Mouse (Mus musculus) testis, adult 2 months (tissue): ENCODE data around the gene Elk3. TPM values are rescaled to one million over a fixed set of nuclear protein-coding genes. Genes with fewer than 3 reads are reported as not detected.

ENCODE experiments used
- H3K27ac ChIP-seq: fragments of 200-500 bp; 2 replicates; pipeline ENCODE4 v1.5.1; 2012; ENCODE audit warnings: low read depth, low read length; ENCODE audit not compliant: control insufficient read depth, insufficient read depth
- H3K27me3 ChIP-seq: fragments of 200-500 bp; 2 replicates; pipeline ENCODE4 v1.6.1; 2012; ENCODE audit warnings: mild to moderate bottlenecking, low read length, moderate library complexity; ENCODE audit not compliant: control insufficient read depth, insufficient read depth
- H3K36me3 ChIP-seq: fragments of 200-500 bp; 2 replicates; pipeline ENCODE4 v1.6.1; 2012; ENCODE audit warnings: mild to moderate bottlenecking, low read length; ENCODE audit not compliant: control insufficient read depth, insufficient read depth
- H3K4me1 ChIP-seq: fragments of 200-500 bp; 2 replicates; pipeline ENCODE4 v1.6.1; 2012; ENCODE audit warnings: low read length; ENCODE audit not compliant: control insufficient read depth, insufficient read depth
- H3K4me3 ChIP-seq: fragments of 200-500 bp; 2 replicates; pipeline ENCODE4 v1.5.1; 2012; ENCODE audit warnings: low read depth, mild to moderate bottlenecking, low read length, moderate library complexity, mixed read lengths; ENCODE audit not compliant: control insufficient read depth
- CTCF ChIP-seq: fragments of 200-500 bp; IDR thresholded peaks from 2 replicates; pipeline ENCODE4 v1.5.1; 2012; ENCODE audit warnings: low read depth, mild to moderate bottlenecking, inconsistent platforms, low read length, moderate library complexity; ENCODE audit not compliant: control insufficient read depth, insufficient read depth, insufficient replicate concordance
- POLR2A ChIP-seq: fragments of 200-500 bp; IDR thresholded peaks from 2 replicates; pipeline ENCODE4 v1.6.1; 2012; ENCODE audit warnings: low read depth, mild to moderate bottlenecking, inconsistent platforms, low read length, moderate library complexity; ENCODE audit not compliant: control insufficient read depth
- polyA plus RNA-seq: library from polyadenylated mRNA; depleted of rRNA; stranded (reverse); fragments of >200 nt; gene quantifications from 2 replicates; pipeline ENCODE4 v1.2.3, GENCODE M21; 2012

Gene Elk3
- polyA plus RNA-seq, 1 experiment = 2.2 TPM

DNA sequence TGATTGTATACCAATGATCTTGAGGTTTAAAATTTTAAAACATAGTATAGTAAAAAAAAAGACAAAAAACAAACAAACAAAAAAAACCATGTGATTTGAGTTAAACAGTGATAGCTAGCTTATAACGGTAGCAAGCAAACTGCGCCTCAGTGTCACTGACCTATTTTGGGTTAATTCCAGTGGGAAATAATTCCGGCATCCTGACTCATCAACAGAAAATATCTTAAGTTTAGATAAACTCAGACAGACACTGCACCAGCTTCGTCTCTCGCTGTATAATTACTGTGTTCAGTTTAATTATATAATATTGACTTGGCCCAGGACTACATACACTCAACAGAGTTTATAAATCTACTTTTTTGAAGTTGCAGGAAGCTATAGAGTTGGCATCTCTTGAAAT is 79.0 kb downstream of the Elk3 start:
- TF ChIP-seq POLR2A (no peak), CTCF (no peak)
- Histone ChIP-seq H3K4me1 (no peaks in the 10 kb centered on the region), H3K27me3 (no peaks in the 10 kb centered on the region), H3K36me3 (no peaks in the 10 kb centered on the region; the same call in 1 of the 2 replicates), H3K27ac (no peak overlapping the region), H3K4me3 (no peak overlapping the region)

DNA sequence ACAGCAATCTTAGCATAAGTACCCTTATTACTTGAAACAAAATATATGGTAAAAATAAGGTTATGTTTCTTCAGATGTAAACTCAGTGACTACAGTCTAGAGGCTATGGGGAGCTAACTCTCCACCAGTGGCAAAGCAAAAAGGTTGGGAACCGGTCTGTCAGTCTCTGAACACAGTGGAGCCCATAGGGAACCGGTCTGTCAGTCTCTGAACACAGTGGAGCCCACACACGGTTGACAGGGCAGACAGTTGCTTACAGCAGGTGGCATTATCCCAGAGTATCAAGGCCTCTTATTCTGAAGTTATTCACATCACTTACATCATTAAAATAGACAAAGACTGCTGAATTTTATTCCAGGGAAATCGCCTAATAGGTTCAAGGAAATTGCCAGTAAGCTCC is 79.4 kb downstream of the Elk3 start:
- no peak overlapping the region for H3K27ac ChIP-seq
- TF ChIP-seq POLR2A = no peak
- TF ChIP-seq CTCF = no peak
- no peaks in the 10 kb centered on the region for H3K4me1 ChIP-seq
- no peaks in the 10 kb centered on the region; the same call in 1 of the 2 replicates for H3K36me3 ChIP-seq
- no peaks in the 10 kb centered on the region for H3K27me3 ChIP-seq
- no peak overlapping the region for H3K4me3 ChIP-seq

- no peak for TF ChIP-seq CTCF
- no peak for TF ChIP-seq POLR2A
- Histone ChIP-seq H3K27ac (no peak overlapping the region), H3K4me1 (no peaks in the 10 kb centered on the region), H3K36me3 (no peaks in the 10 kb centered on the region; the same call in 1 of the 2 replicates), H3K4me3 (no peak overlapping the region), H3K27me3 (no peaks in the 10 kb centered on the region)
Measured at GRCm38 (mm10) chr10:93228401-93229007, 82.4 kb downstream of the Elk3 start.

DNA sequence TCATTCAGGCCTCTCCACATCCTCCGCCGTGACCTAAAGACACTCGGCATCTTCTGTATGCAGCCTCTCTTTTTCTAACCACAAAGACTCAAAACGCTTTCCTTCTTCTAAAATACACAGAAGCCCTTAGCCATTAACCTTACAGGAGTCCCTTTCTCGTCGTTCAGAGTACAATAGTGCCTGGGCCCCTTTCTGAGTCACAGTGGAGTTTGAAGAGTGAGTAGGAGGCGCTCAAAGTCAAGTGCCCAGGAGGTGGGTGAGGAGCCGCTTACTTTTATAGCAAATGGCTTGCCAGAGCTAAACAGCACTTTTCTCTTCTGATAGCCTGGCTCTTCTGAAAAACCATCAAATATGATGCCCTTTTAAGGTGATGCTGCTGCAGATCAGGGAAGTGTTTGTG is 83.0 kb downstream of the Elk3 start:
- TF ChIP-seq POLR2A (no peak), CTCF (no peak)
- Histone ChIP-seq H3K4me1 (no peaks in the 10 kb centered on the region), H3K4me3 (no peak overlapping the region), H3K36me3 (no peaks in the 10 kb centered on the region; the same call in 1 of the 2 replicates), H3K27me3 (no peaks in the 10 kb centered on the region), H3K27ac (no peak overlapping the region)

DNA sequence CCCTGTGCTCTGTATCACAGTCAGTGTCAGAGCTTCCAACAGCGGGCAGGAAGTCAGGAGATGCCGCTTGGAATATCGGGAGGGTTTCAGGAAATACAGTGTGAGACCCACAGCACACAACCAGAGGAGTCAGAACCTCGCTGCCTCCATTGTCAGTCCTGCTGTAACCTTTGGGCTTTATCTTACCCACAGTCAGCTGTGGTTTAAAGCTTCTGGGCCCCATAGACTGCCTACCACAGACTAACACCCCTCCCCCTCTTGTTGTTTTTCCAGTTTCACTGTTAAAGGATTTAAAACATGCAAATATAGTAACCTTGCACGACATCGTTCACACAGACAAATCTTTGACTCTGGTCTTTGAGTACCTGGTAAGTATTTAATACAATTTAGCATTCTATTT is 85.2 kb downstream of the Elk3 start:
- no peak overlapping the region for H3K27ac ChIP-seq
- TF ChIP-seq CTCF = no peak
- TF ChIP-seq POLR2A = no peak
- no peaks in the 10 kb centered on the region; the same call in 1 of the 2 replicates for H3K36me3 ChIP-seq
- no peaks in the 10 kb centered on the region for H3K4me1 ChIP-seq
- no peak overlapping the region for H3K4me3 ChIP-seq
- no peaks in the 10 kb centered on the region for H3K27me3 ChIP-seq

GRCm38 (mm10) chr10:93215051-93215763 is 95.7 kb downstream of the Elk3 start:
- H3K4me3 ChIP-seq = no peak overlapping the region
- no peaks in the 10 kb centered on the region; the same call in 1 of the 2 replicates for H3K4me1 ChIP-seq
- H3K36me3 ChIP-seq = no peaks in the 10 kb centered on the region; the same call in 1 of the 2 replicates
- TF ChIP-seq CTCF = no peak
- no peak for TF ChIP-seq POLR2A
- no peaks in the 10 kb centered on the region for H3K27me3 ChIP-seq
- no peak overlapping the region for H3K27ac ChIP-seq

DNA sequence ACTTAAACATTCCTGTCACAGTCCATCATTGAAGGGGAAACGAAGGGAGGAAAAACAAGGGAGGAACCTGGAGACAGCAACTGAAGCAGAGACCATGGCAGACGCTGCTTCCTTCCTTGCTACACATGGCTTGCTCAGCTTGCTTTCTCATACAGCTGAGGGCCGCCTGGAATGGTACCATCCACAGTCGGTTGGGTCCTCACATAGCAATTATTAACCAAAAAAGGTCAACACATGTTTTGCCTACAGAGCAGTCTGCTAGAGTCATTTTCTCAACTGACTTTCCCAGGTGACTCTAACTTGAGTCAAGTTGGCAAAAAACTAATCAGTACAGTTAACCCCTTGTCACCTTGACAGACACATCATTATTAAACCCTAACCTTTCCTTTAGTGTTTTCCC is 96.7 kb downstream of the Elk3 start:
- Histone ChIP-seq H3K4me1 (no peaks in the 10 kb centered on the region; the same call in 1 of the 2 replicates), H3K36me3 (no peaks in the 10 kb centered on the region; the same call in 1 of the 2 replicates), H3K27ac (no peak overlapping the region)

More for the DNA sequence above, 96.7 kb downstream of the Elk3 start:
- Histone ChIP-seq H3K27me3 (no peaks in the 10 kb centered on the region), H3K4me3 (no peak overlapping the region)
- no peak for TF ChIP-seq CTCF
- no peak for TF ChIP-seq POLR2A
